Mouse (Mus musculus) c-Kit-positive CD71-positive TER-119-positive erythroid progenitor cells, embryonic 14.5 days (primary cell): ENCODE data around the gene Ccnt2.
"Not testable (repeated sequence)": the region's sequence is repeated elsewhere in the genome, so short reads cannot be mapped to it uniquely, and the experiment has no call there.

ENCODE experiments used
- DNase-seq: peaks from one replicate; pipeline ENCODE4 v3.0.0-alpha.2; 2013; ENCODE audit warnings: low spot score

Gene Ccnt2

GRCm38 (mm10) chr1:127773803-127774500 is at the start of gene Ccnt2:
Gene Ccnt2 (plus strand): TSS chr1:127774164.
- DNase-seq, result peak; percentile 98

- no peak for DNase-seq
These were observed 44.9 kb upstream of the Ccnt2 start, which contains the start of gene Acmsd for GRCm38 (mm10) chr1:127729096-127729495. Gene Acmsd (plus strand): TSS chr1:127729413.

- no peak for DNase-seq
These were observed 42.9 kb upstream of the Ccnt2 start for GRCm38 (mm10) chr1:127731086-127731485.

GRCm38 (mm10) chr1:127732435-127732834 is 41.5 kb upstream of the Ccnt2 start:
- no peak for DNase-seq

GRCm38 (mm10) chr1:127732841-127733240 is 41.1 kb upstream of the Ccnt2 start:
- DNase-seq, result no peak

- no peak for DNase-seq
These were observed 38.6 kb upstream of the Ccnt2 start for GRCm38 (mm10) chr1:127735356-127735755.

GRCm38 (mm10) chr1:127750401-127751102 is 23.4 kb upstream of the Ccnt2 start:
- no peak for DNase-seq

- no peak for DNase-seq
These were observed 18.2 kb upstream of the Ccnt2 start for GRCm38 (mm10) chr1:127755806-127756205.

- DNase-seq, result peak; percentile 92
These were observed 17.4 kb upstream of the Ccnt2 start for GRCm38 (mm10) chr1:127756331-127757163.

GRCm38 (mm10) chr1:127757164-127757545 is 16.8 kb upstream of the Ccnt2 start:
- not testable (repeated sequence) for DNase-seq

- DNase-seq, result no peak
These were observed 8.5 kb upstream of the Ccnt2 start for GRCm38 (mm10) chr1:127765468-127765867.

GRCm38 (mm10) chr1:127766741-127767140 is 7.2 kb upstream of the Ccnt2 start:
- no peak for DNase-seq

- DNase-seq, result no peak
These were observed 664 bp upstream of the Ccnt2 start for GRCm38 (mm10) chr1:127773198-127773802.

- DNase-seq, result no peak
These were observed 527 bp downstream of the Ccnt2 start for GRCm38 (mm10) chr1:127774501-127774880.

- DNase-seq, result no peak
These were observed 1.3 kb downstream of the Ccnt2 start for GRCm38 (mm10) chr1:127775206-127775720.

GRCm38 (mm10) chr1:127776246-127776645 is 2.3 kb downstream of the Ccnt2 start:
- DNase-seq, result no peak

- no peak for DNase-seq
These were observed 4.6 kb downstream of the Ccnt2 start for GRCm38 (mm10) chr1:127778611-127779010.

GRCm38 (mm10) chr1:127780142-127780541 is 6.2 kb downstream of the Ccnt2 start:
- DNase-seq, result no peak

- no peak for DNase-seq
These were observed 6.9 kb downstream of the Ccnt2 start for GRCm38 (mm10) chr1:127780849-127781248.

GRCm38 (mm10) chr1:127783862-127784261 is 9.9 kb downstream of the Ccnt2 start:
- no peak for DNase-seq

GRCm38 (mm10) chr1:127785882-127786281 is 11.9 kb downstream of the Ccnt2 start:
- DNase-seq, result no peak

- DNase-seq, result no peak
These were observed 15.0 kb downstream of the Ccnt2 start for GRCm38 (mm10) chr1:127788943-127789342.
